ENCODE assay signal across 13 mouse cellular contexts in the genomic region with DNA sequence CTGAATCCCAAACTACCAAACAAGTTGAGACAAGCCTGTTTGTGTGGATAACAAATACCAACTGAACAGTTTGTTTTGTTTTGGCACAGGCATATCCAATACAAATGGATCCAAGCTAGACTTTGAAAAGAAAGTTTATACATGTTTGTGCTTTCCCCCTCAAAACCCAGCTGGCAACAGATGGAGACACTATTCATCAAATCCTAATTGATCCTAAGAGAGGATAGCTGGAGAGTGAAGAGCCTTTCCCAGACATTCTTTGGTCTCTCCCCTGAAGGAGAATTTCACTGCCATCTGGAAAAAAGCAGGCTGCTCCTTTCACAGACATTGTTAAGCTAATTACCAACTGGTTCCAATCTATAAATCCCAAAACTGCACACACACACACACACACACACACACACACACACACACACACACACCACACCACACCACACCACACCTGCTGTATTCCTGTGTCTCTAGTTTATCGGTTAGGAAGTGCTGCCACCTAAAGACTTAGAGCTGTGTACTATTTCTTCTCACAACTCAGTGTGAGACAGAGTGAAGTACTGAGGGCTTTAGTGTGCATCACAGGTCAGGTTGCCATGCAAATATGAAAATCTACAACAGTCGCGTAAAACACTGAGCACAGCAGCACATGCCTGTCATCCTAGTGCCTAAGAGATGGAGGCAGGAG.
DNase-seq lines count a peak whose midpoint lies in the region; ATAC-seq and TF ChIP-seq lines count a peak whose summit lies in the region.
"Had no signal": no experiment of that assay in that cellular context is flagged by ENCODE, and none has a peak within 500 bp of the region (broad histone marks: within the 10 kb centered on the region; RNA-seq: fewer than 3 reads in every experiment).

No protein-coding gene starts in this region.

- peak; percentile 20; the same call in 1 of the 2 replicates for TF ChIP-seq CTCF in layer of hippocampus, adult 2 months (conservative IDR thresholded peaks at IDR 0.05)

- H3K27me3 ChIP-seq in embryonic facial prominence, embryonic 15.5 days = no peaks in the 10 kb centered on the region
- no peaks in the 10 kb centered on the region for H3K27me3 ChIP-seq in hindbrain, embryonic 16.5 days (replicated peaks; ENCODE audit: control insufficient read depth, insufficient read depth, low read length)
- no peaks in the 10 kb centered on the region for H3K27me3 ChIP-seq in neural tube, embryonic 13.5 days
- H3K27me3 ChIP-seq in kidney, embryonic 15.5 days = no peaks in the 10 kb centered on the region

- no peak overlapping the region for H3K27ac ChIP-seq in layer of hippocampus, adult 2 months
- no peak overlapping the region for H3K27ac ChIP-seq in embryonic facial prominence, embryonic 15.5 days (replicated peaks)
- no peak overlapping the region for H3K27ac ChIP-seq in hindbrain, embryonic 16.5 days (ENCODE audit: low read depth, low read length)
- no peak overlapping the region for H3K27ac ChIP-seq in neural tube, embryonic 13.5 days (replicated peaks)
- H3K27ac ChIP-seq in kidney, embryonic 15.5 days = no peak overlapping the region
- H3K27ac ChIP-seq: limb, embryonic 10.5 days had no signal

- H3K9ac ChIP-seq in embryonic facial prominence, embryonic 15.5 days = no peak overlapping the region
- no peak overlapping the region for H3K9ac ChIP-seq in hindbrain, embryonic 16.5 days (ENCODE audit: low read depth, low read length)
- H3K9ac ChIP-seq in neural tube, embryonic 13.5 days = no peak overlapping the region
- no peak overlapping the region for H3K9ac ChIP-seq in kidney, embryonic 15.5 days

- no peaks in the 10 kb centered on the region for H3K4me1 ChIP-seq in embryonic facial prominence, embryonic 15.5 days
- H3K4me1 ChIP-seq in hindbrain, embryonic 16.5 days (ENCODE audit: control insufficient read depth, insufficient read depth, low read depth, low read length) = no peaks in the 10 kb centered on the region
- H3K4me1 ChIP-seq in neural tube, embryonic 13.5 days (replicated peaks) = no peaks in the 10 kb centered on the region
- no peaks in the 10 kb centered on the region for H3K4me1 ChIP-seq in kidney, embryonic 15.5 days
- H3K4me1 ChIP-seq: limb, embryonic 10.5 days had no signal

- peak in 1 of 2 experiments; percentile 15 for DNase-seq in layer of hippocampus, adult 2 months (ENCODE audit: low spot score in 2 of 2)
- no peak for DNase-seq in layer of hippocampus, adult 9-10 months (ENCODE audit: low spot score)
- DNase-seq in adrenal gland, postnatal 25 days = no peak
- DNase-seq: cerebellum, postnatal 36 days; heart, adult 18-20 months; heart, postnatal 4 days; kidney, postnatal 10 days; lung, adult 18-20 months had no signal

- H3K36me3 ChIP-seq in embryonic facial prominence, embryonic 15.5 days = no peaks in the 10 kb centered on the region
- H3K36me3 ChIP-seq in hindbrain, embryonic 16.5 days (ENCODE audit: control insufficient read depth, insufficient read depth, low read length) = no peaks in the 10 kb centered on the region
- H3K36me3 ChIP-seq in neural tube, embryonic 13.5 days = no peaks in the 10 kb centered on the region
- H3K36me3 ChIP-seq in kidney, embryonic 15.5 days = no peaks in the 10 kb centered on the region
- H3K36me3 ChIP-seq: limb, embryonic 10.5 days had no signal

- peak; percentile 34 for ATAC-seq in embryonic facial prominence, embryonic 15.5 days (ENCODE audit: insufficient number of reproducible peaks, low FRiP score, low TSS enrichment, low read depth)
- peak; percentile 69; the same call in 1 of the 2 replicates for ATAC-seq in hindbrain, embryonic 16.5 days
- ATAC-seq in neural tube, embryonic 13.5 days (ENCODE audit: low read depth) = peak; percentile 77
- no peak for ATAC-seq in kidney, embryonic 15.5 days (replicated peaks; ENCODE audit: low FRiP score)

- no peaks in the 10 kb centered on the region for H3K9me3 ChIP-seq in embryonic facial prominence, embryonic 15.5 days (replicated peaks)
- no peaks in the 10 kb centered on the region for H3K9me3 ChIP-seq in hindbrain, embryonic 16.5 days (ENCODE audit: control insufficient read depth, low read length)
- H3K9me3 ChIP-seq in neural tube, embryonic 13.5 days = no peaks in the 10 kb centered on the region
- no peaks in the 10 kb centered on the region for H3K9me3 ChIP-seq in kidney, embryonic 15.5 days (replicated peaks)
- H3K9me3 ChIP-seq: limb, embryonic 10.5 days had no signal

- 64% methylated on average over 3 of the region's 3 CpGs for WGBS in embryonic facial prominence, embryonic 15.5 days
- 89% methylated on average over 3 of the region's 3 CpGs for WGBS in hindbrain, embryonic 16.5 days
- 77% methylated on average over 3 of the region's 3 CpGs for WGBS in neural tube, embryonic 13.5 days
- 79% methylated on average over 3 of the region's 3 CpGs for WGBS in kidney, embryonic 15.5 days

- H3K4me3 ChIP-seq in layer of hippocampus, adult 2 months = no peak overlapping the region
- H3K4me3 ChIP-seq in embryonic facial prominence, embryonic 15.5 days (replicated peaks) = no peak overlapping the region
- no peak overlapping the region for H3K4me3 ChIP-seq in hindbrain, embryonic 16.5 days (ENCODE audit: low read length)
- H3K4me3 ChIP-seq in neural tube, embryonic 13.5 days = no peak overlapping the region
- no peak overlapping the region for H3K4me3 ChIP-seq in kidney, embryonic 15.5 days (replicated peaks)
- H3K4me3 ChIP-seq: limb, embryonic 10.5 days had no signal

- no peak overlapping the region for H3K4me2 ChIP-seq in embryonic facial prominence, embryonic 15.5 days (replicated peaks)
- no peak overlapping the region for H3K4me2 ChIP-seq in hindbrain, embryonic 16.5 days (ENCODE audit: low read length)
- no peak overlapping the region for H3K4me2 ChIP-seq in neural tube, embryonic 13.5 days
- H3K4me2 ChIP-seq in kidney, embryonic 15.5 days = no peak overlapping the region
